Mouse (Mus musculus) bone marrow macrophage, adult 2 months (primary cell): ENCODE measurements around the gene Prss34.

Source experiments
- CTCF ChIP-seq: IDR thresholded peaks from 2 replicates; pipeline ENCODE4 v1.5.1; 2012; ENCODE audit warnings: low read depth, mild to moderate bottlenecking, low read length, moderate library complexity
- POLR2A ChIP-seq: IDR thresholded peaks from 2 replicates; pipeline ENCODE4 v1.6.1; 2012; ENCODE audit warnings: mild to moderate bottlenecking, low read depth, low read length, borderline replicate concordance

- TF ChIP-seq CTCF (peak; percentile 84), POLR2A (no peak)
These were observed 9.4 kb upstream of the Prss34 start for GRCm38 (mm10) chr17:25288842-25289241.
